Mouse (Mus musculus): ENCODE results near the gene Dynll1. TPM values are rescaled to one million over a fixed set of nuclear protein-coding genes. Genes with fewer than 3 reads are reported as not detected.
"Not testable (repeated sequence)": the region's sequence is repeated elsewhere in the genome, so short reads cannot be mapped to it uniquely, and the experiment has no call there.

Dynll1 gene
- total RNA-seq, 2 experiments from 2014 or later = 318 to 646 TPM

DNA sequence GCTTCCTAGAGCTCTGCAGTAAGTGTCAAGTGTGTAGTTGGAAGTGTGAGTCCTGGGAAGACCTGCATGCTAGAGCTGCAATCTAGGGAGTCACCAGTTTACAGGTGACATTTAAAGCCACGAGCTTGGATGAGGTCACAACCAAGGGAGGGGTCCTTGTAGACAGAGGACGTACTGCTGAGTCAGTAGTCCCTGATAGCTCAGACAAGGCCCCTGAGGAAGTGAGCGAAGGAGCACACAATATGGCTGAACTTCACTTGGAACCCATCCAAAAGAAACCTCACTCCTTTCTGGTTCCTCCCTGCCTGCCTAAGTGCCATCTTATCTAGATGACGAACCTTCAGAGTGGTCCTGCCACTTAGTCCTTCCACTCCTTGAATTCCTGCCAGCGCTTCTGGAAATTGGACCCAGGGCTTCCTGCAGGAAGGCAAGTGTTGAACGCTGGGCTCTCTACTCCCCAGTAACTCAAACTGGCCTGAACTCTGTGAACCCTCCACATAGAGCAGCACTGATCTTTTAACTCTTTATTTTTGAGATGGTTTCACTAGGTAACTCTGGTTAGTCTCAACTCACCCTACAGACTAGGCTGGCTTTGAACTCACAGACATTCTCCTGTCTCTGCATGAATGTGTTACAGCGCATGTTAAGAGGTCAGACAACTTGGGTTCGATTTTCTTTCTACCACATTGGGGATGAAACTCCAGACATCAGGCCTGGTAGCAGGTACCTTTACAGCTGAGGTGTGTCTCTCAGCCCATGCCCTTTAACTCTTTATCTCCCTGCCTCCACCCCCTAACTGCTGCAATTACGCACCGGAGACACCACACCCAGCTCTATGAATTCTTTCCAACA is 12.2 kb upstream of the Dynll1 start:
- peak; percentile 80 for ATAC-seq (ENCODE audit: poor library complexity, severe bottlenecking)

DNA sequence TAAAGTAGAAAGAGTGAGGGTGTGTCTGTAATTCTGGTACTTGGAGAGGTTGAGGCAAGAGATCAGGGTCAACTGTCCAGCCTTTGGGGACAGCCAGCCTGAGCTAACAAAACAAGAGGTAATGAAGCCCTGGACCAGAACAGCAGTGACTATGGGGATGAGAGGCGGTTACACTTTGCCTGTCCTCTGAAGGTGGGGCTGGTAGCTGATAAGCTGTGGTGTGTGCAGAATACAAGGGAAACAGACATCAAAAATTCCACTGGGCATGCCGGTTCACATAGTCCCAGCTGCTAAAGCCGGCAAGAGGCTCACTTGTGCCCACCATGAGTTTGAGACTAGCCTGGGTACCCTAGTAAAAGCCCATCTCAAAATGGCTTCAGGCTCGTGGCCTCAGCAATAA is 11.6 kb upstream of the Dynll1 start:
- no peak for ATAC-seq (ENCODE audit: poor library complexity, severe bottlenecking)

DNA sequence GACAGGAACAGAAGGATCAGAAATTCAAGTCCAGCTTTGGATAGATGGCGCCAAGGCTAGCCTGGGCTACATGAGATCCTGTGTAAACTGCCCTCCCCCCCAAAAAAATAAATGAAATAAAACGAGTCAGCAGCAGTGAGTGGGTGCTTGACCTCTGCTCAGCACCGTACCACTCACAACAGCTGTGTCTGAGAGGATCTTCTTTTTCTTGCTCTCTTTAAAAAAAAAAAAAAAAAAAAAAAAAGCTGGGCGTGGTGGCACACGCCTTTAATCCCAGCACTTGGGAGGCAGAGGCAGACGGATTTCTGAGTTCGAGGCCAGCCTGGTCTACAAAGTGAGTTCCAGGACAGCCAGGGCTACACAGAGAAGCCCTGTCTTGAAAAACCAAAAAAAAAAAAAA is 1.4 kb upstream of the Dynll1 start:
- not testable (repeated sequence) for ATAC-seq (ENCODE audit: poor library complexity, severe bottlenecking)

DNA sequence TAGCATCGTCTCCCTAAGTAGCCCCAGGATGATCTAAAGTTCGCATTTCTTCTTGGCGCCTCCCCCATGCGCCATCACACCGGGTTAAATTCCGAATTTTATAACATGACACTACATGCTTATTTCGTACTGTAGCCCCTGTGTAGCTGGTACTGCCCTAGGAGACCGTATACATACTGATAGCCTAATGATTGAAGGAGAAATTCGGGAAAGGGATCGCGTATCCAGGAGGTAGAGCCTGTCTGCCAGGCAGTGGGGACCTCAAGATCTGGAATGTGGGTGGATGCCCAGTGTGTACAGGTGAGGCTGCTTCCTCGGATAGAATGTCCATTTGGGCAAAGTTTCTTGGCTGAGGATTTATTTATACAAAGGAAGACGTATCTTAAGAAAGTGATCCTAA is 816 bp upstream of the Dynll1 start:
- no peak for ATAC-seq (ENCODE audit: poor library complexity, severe bottlenecking)

DNA sequence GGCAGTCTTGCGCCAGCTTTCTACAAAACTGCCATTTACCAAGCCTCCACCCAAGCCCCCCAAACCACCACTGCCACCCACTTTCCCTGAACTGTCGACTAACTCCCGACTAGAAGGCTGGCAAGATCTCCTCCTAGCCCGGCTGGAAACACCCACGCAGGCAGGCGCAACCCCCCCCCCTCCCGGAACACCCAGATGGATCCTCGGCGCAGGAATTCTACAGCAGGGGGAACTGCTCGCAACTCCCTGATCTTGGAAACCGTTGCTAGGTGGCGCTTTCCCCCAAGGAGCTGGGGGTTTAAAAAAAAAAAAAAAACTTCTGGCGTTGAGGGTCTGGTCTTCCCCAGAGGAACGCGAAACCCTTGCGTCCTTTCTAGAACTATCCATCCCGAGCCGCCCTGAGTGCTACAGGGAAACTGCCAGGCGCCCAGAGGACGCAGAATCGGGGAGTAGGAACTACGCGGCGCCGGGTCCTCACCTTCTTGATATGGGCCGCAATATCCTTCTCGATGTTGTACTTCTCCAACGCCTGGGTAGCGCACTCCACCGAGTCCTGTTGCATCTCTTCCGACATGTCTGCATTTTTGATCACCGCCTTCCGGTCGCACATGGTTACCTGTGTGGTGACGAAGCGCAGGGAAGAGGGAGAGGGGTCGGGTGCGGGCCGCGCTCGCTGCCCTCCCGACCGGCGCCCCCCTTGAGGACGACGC is 609 bp downstream of the Dynll1 start:
- peak; percentile 39 for ATAC-seq (ENCODE audit: poor library complexity, severe bottlenecking)

DNA sequence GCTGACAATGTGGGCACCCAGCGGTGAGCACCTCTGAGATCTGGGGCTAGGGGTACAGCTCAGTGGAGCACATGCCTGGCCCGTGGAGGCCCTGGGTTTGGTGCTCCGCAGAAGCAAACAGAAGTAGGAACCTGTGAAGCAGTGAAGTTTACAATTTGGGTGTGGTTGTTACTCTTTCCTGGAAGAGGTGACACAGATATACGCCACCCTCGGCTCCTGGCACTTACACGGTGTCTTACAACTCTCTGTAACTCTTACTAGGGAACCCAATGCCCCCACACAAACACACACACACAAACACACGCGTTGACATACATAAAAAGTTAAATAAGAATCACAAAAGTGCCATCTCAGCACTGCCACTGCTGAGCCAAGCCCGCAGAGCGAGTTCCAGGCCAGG is 4.5 kb downstream of the Dynll1 start:
- no peak for ATAC-seq (ENCODE audit: poor library complexity, severe bottlenecking)

DNA sequence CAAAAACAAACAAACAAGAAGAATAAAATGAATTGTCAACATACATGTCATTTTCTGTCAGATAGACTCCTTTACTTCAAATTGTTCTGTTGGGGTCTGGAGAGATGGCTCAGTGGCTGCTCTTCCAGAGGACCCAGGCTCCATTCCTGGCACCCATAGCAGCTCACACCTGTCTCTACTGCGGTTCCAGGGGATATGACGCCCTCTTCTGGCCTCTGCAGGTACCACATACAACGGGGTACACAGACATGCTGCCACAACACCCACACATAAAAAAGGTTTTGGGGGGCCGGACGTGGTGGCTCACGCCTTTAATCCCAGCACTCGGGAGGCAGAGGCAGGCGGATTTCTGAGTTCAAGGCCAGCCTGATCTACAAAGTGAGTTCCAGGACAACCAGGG is 6.6 kb downstream of the Dynll1 start:
- ATAC-seq (ENCODE audit: poor library complexity, severe bottlenecking) = no peak

DNA sequence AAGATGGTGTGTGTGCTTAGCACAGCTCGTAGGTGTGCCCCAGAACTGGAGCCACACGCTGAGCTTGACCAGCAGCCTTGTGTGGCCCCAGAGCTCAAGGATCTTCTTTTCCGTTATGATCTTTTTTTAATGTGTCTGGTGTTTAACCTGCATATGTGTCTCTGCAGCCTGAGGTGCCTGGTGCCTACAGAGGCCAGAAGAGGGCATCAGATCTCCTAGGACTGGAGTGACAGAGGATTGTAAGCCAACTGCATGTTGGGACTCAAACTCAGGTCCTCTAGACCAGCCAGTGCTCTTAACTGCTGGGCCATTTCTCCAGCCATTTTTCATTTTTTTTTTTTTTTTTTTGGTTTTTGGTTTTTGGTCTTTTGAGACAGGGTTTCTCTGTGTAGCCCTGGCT is 16.1 kb downstream of the Dynll1 start:
- ATAC-seq (ENCODE audit: poor library complexity, severe bottlenecking) = no peak

DNA sequence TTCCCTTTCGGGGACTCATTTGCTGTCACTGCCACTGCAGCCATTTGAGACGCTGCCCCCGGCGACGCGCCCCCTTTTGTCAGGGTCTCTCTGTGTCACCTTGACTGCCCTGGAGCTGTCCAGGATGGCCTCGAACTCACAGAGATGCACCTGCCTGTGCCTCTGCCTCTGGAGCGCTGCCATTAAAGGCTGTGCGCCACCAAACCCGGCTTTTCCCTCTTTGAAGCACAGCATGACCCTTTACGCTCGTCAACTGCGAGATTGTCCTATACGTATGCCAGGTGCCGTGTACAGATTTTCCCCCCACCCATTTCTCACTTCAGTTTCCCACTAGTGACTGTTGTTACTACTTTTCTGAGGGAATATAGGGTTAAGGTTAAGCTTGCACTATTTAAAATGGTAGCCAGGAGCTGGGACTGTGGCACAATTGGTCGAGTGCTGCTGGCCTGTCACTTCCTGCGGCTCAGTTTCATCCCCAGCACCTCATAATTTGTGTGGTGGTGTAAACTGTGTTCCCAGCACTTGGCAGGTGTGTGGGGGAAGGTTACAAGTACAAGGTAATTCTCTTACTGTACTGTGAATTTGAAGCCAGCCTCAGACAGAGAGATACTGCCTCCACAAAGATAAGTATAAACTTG is 20.6 kb downstream of the Dynll1 start:
- no peak for ATAC-seq (ENCODE audit: poor library complexity, severe bottlenecking)

DNA sequence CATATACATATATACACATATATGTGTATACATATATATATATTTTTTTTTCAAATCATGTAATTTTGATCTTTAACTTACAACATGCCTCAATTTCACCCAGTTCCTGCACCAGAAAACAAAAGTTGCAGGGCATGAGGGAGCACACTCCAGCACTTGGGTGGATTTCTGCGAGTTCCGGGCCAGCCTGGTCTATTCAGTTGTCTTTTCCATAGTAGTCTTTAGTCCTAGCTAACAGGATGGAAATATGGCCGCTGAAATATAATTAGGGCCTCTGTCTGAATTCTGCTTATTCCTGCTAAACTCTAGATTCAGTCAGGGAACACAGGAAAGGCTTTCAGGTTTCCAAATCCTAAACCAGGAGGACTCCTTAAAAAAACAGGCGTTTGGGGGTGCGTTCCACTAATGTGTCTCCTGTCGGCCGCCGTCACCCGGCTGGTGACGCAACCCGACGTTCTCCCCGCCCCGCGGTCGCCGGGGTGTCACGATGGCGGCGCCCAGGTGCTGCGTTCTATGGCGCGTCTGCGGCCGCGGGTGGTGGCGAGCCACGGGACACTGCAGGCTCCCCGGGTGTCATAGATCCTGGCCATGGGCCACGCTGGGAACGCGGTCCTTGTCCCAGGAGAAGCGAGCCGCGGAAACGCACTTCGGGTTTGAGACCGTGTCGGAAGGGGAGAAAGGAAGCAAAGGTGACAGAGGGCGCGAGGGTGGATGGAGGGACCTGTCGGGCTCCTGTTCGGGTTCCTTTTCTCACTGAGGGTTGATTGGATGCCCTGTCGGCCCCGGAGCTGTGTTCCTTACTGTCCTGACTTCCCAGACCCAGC is 21.4 kb downstream of the Dynll1 start, which contains the start of gene Coq5:
Gene Coq5, plus strand, starts transcription at position 441 of the 824 bp plus-strand sequence.
- ATAC-seq (ENCODE audit: poor library complexity, severe bottlenecking) = peak; percentile 98

DNA sequence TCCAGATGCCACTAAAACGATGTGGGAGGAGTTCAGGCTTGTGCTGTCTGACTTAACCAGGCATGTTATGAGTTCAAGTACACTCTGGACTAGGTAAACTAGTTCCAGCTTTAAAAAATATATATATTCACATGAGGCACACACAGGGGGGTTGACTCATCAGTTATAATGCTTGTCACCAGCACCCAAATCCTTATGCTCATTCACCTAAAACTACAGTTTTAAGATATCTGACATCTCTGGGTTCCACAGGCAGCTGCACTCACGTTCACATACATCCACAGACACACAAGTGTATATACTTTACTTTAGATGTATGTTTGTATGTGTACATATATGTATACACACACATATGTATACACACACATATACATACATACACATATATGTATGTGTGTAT is 22.0 kb downstream of the Dynll1 start:
- no peak for ATAC-seq (ENCODE audit: poor library complexity, severe bottlenecking)

DNA sequence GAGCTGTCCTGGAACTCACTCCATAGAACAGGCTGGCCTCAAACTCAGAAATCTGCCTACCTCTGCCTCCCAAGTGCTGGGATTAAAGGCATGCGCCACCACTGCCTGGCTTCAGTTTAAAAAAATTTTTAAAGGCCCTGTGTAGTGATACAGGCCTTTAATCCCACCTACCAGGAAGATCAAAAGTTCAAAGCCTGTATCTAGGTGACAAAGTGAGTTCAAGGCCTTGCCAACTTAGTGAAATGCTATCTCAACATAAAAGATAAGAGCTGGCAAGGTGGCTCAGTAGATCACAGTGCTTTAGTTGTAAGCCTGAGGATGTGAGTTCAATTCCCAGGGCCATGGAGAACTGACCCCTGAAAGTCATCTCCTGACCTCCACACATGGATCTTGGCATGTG is 22.7 kb downstream of the Dynll1 start:
- ATAC-seq (ENCODE audit: poor library complexity, severe bottlenecking) = no peak

DNA sequence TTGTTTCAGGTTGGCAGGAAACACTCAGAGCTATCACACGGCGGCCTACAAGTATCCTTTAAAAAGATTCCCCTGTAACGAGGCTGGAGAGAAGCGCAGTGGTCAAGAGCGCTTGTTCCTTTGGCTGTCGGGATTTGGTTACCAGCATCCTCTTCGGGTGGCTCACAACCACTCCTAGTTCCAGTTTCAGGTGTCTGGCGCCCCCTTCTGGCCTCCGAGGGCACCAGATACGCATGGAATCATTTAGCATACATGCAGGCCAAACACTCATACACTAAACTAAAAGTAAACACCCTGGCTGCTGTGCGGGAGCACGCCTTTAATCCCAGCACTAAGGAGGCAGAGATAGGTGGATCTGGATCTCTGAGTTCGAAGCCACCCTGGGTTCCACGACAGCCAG is 24.8 kb downstream of the Dynll1 start:
- no peak for ATAC-seq (ENCODE audit: poor library complexity, severe bottlenecking)

DNA sequence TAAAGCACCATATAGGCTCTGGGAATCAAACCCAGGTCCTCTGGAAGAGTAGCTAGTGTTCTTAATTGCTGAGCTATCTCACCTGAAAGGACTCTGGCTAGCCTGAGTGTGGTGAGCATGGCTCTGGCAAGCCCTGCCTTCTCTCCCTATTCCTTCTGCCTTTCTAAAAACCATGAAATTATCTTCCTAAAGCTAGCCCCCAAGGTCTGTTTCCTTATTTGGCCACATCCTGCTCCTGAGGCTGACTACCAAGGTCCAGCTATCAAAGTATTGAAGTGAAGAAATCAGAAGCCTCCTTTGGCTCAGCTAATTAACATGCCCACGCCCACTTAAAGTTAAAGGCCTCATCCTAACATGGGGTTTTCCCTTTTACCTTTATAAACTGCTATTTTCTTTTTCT is 26.0 kb downstream of the Dynll1 start:
- no peak for ATAC-seq (ENCODE audit: poor library complexity, severe bottlenecking)

DNA sequence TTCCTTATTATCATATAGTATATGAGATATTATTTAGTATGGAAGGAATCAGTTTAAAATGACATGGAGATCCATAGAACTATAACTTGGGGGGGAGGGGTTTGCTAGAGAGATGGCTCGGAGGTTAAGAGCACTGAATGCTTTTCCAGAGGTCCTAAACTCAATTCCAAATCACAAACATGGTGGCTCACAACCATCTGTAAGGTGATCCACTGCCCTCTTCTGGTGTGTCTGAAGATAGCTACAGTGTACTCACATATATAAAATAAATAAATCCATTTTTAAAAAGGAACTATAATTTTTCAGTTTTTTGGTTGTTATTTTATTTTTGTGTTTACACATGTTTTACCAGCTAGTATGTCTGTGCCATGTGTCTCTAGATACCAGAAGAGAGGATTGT is 26.4 kb downstream of the Dynll1 start:
- ATAC-seq (ENCODE audit: poor library complexity, severe bottlenecking) = no peak

DNA sequence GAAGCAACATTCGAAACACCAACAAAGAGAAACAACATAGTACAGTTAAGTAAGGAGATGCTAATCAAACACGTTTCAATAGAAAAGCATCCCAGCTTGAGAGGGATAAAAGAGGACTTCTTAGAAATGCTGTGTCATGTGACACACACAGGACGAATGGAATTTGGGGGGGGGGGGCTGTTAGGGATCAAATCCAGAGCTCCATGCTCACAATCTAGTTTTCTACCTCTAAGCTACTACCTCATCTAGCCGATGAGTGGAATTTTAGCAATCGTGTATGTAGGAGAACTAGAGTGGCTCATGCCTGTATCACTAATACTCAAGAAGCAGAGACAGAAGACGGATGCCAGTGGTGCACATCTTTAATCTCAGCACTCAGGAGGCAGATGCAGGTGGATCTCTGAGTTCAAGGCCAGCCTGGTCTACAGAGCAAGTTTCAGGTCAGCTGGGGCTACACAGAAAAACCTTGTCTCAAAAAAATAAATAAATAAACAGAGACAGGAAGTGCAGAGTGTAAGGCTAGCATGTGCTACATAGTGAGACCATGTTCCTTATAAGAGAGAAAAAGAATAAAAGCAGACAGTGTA is 27.2 kb downstream of the Dynll1 start:
- ATAC-seq (ENCODE audit: poor library complexity, severe bottlenecking) = no peak

DNA sequence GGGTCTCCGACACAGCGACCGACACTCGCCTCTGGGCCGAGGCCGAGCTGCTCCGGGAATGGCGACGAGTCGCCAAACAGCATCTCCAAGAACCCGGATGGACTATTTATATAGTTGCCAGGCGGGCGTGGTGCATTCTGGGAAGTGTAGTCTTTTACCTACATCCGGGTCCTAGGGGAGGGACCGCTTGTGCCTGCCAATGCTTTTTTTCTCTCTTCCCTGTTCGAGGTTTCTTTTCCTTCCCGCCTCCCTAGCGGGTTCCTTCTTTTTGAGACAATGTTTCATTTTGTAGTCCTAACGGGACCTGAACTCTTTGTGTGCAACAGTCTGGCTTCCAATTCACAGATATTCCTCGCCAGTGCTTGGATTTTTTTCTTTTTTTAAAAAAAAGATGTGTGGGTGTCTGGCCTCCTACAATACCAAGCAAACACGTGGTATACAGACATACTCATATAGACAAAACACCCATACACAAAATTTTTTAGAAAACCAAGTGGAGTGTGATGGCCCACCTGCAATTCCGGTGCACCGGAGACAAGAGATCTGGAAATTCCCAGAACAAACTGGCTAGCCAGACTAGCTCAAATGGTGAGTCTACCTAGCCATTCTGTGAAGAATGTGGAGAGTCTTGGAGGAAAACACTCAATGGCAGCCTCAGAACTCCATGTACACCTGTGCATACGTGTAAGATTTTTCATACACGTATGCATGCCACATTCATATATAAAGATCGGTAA is 27.8 kb downstream of the Dynll1 start, which contains the start of gene Rnf10:
Gene Rnf10, minus strand, starts transcription at position 87 of the 737 bp plus-strand sequence.
- ATAC-seq (ENCODE audit: poor library complexity, severe bottlenecking) = peak; percentile 95

DNA sequence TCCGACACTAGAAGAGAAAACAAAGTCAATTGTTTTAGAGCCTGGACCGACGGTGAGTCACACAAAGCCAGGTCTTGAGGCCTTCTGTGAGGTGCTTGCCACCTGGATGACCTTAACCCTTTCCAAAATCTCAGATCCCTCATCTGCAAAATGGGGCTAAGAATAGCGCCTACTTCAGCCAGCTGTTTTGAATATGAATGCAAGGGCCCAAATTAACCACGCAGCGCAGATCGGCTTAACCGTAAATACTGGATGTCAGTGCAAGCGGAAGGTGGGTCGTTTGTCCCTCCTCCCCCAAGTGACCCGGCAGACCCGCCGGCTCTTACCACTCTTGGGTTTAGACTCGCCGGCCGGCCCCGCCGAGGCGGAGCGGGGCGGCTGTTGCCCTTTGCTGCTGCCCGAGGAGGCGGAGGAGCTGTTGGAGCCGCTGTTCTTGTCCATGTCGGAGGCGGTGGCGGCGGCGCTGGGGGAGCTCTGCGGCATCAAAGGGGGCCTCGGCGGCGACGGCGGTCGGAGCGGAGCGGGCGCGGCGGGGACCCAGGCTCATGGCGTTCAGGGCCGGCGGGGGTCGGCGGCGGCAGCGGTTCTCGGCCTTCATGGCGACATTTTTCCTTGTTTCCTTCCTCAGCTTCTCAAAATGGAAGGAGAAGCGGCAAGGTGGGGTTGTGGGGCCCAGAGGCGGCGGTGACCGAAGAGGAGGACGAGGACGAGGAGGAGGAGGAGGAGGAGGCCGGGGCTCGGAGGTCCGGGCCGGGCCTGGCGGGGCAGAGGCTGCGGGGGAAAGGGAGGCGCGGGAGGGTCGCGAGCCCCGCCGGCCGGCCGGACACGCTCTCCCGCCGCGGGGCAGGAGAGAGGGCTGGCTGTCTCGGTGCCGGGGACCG is 28.6 kb downstream of the Dynll1 start:
- peak; percentile 10; the same call in 1 of the 2 replicates for ATAC-seq (ENCODE audit: poor library complexity, severe bottlenecking)

DNA sequence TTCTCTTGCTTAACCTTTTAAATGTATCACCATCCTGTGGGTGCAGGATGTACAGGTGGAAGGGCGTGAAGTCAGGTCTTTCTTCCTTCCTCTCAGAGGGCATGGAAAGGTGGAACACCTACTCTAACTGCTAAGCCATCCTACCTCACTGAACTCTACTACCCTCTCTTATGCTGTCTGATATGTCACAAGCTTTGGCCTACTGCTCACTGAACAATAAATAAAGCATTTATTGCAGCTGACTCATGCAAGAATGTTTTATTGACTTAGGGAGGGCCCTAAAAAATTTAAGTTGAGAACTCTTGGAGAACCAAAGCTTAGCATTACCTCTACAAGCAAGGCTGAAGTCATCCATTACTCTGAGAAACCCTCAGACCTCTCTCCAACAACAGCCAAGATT is 30.8 kb downstream of the Dynll1 start:
- ATAC-seq (ENCODE audit: poor library complexity, severe bottlenecking) = no peak

Data from megakaryocyte, adult 5-6 weeks (primary cell).